Mouse (Mus musculus) myocyte (in vitro differentiated cells): ENCODE results near the gene Actr8.

Experiments
- MYOD1 ChIP-seq, 3 experiments: IDR thresholded peaks; one replicate each; pipeline ENCODE4 v1.6.1; 2011; ENCODE audit warnings: control low read depth in 2 of 3, low read depth in 2 of 3, mild to moderate bottlenecking in 2 of 3, moderate library complexity in 1 of 3; ENCODE audit not compliant: insufficient read length in 2 of 3, control insufficient read depth in 1 of 3
- POLR2A ChIP-seq: IDR thresholded peaks from one replicate; pipeline ENCODE4 v1.6.1; 2011; ENCODE audit warnings: low read depth, mild to moderate bottlenecking, control low read depth, moderate library complexity; ENCODE audit not compliant: insufficient read length
- TCF3 ChIP-seq: IDR thresholded peaks from one replicate; pipeline ENCODE4 v1.6.1; 2011; ENCODE audit warnings: low read depth, control low read depth; ENCODE audit not compliant: insufficient read length

- TF ChIP-seq MYOD1 (IDR thresholded peaks at IDR 0.05; ENCODE audit: control insufficient read depth in 1 of 3, insufficient read length in 2 of 3, low read depth in 2 of 3) (no peak), POLR2A (no peak), TCF3 (no peak)
Observed at GRCm38 (mm10) chr14:29976927-29977326, 1.2 kb upstream of the Actr8 start.
